Mouse (Mus musculus) frontal cortex, postnatal 10 days (tissue): ENCODE measurements at regions not wholly inside any gene's neighbourhood (a gene's known extent, or its start where the extent isn't known, plus 50 kb on each side); places are given as distances from the start of the nearest gene placed in this dataset.

Experiments used
- DNase-seq, 2 experiments: peaks; one replicate each; pipeline ENCODE4 v3.0.0; 2022; ENCODE audit warnings: low spot score in 2 of 2, mixed read lengths in 1 of 2

GRCm38 (mm10) chr7:115192482-115192881 is 449.0 kb downstream of the Insc start:
- DNase-seq: no peak

- no peak for DNase-seq
Observed at GRCm38 (mm10) chr7:115192992-115193761, 449.7 kb downstream of the Insc start.

GRCm38 (mm10) chr7:115204916-115205315 is 461.4 kb downstream of the Insc start:
- DNase-seq: no peak

- no peak for DNase-seq
Observed at GRCm38 (mm10) chr7:115206479-115207134, 463.1 kb downstream of the Insc start.

- no peak for DNase-seq
Observed at GRCm38 (mm10) chr7:115208781-115209180, 465.3 kb downstream of the Insc start.

GRCm38 (mm10) chr7:115210012-115210411 is 466.5 kb downstream of the Insc start:
- no peak for DNase-seq

- DNase-seq: peak; percentile 44 to 80
Observed at GRCm38 (mm10) chr7:115216838-115217237, 473.3 kb downstream of the Insc start.

- no peak for DNase-seq
Observed at GRCm38 (mm10) chr7:115217255-115217654, 473.8 kb downstream of the Insc start.

- no peak for DNase-seq
Observed at GRCm38 (mm10) chr7:115217712-115218111, 474.2 kb downstream of the Insc start.

GRCm38 (mm10) chr7:115218596-115219180 is 475.2 kb downstream of the Insc start:
- DNase-seq: peak in 1 of 2 experiments; percentile 12

GRCm38 (mm10) chr7:115222642-115223041 is 479.1 kb downstream of the Insc start:
- no peak for DNase-seq

GRCm38 (mm10) chr7:115230525-115230924 is 487.0 kb downstream of the Insc start:
- no peak for DNase-seq

GRCm38 (mm10) chr7:115233850-115234436 is 490.4 kb downstream of the Insc start:
- DNase-seq: no peak

GRCm38 (mm10) chr7:115237131-115237530 is 493.6 kb downstream of the Insc start:
- DNase-seq: no peak

GRCm38 (mm10) chr7:115251591-115252369 is 508.3 kb downstream of the Insc start:
- DNase-seq: no peak

- no peak for DNase-seq
Observed at GRCm38 (mm10) chr7:115252370-115252750, 508.9 kb downstream of the Insc start.

GRCm38 (mm10) chr7:115258626-115259025 is 515.1 kb downstream of the Insc start:
- DNase-seq: peak in 1 of 2 experiments; percentile 5

GRCm38 (mm10) chr7:115263082-115263481 is 519.6 kb downstream of the Insc start:
- DNase-seq: no peak

GRCm38 (mm10) chr7:115266141-115266540 is 522.6 kb downstream of the Insc start:
- DNase-seq: no peak

GRCm38 (mm10) chr7:115270803-115271202 is 527.3 kb downstream of the Insc start:
- DNase-seq: no peak

- DNase-seq: no peak
Observed at GRCm38 (mm10) chr7:115274836-115275235, 531.3 kb downstream of the Insc start.
